Mouse (Mus musculus) heart, postnatal 0 days (tissue): ENCODE measurements around the gene Sept9.

ENCODE experiments used
- CTCF ChIP-seq: IDR thresholded peaks from 2 replicates; pipeline ENCODE4 v1.5.1; 2016; ENCODE audit warnings: antibody characterized with exemption, control low read depth, low read depth
- EP300 ChIP-seq: IDR thresholded peaks from 2 replicates; pipeline ENCODE4 v1.6.1; 2016; ENCODE audit warnings: antibody characterized with exemption, low read depth

DNA sequence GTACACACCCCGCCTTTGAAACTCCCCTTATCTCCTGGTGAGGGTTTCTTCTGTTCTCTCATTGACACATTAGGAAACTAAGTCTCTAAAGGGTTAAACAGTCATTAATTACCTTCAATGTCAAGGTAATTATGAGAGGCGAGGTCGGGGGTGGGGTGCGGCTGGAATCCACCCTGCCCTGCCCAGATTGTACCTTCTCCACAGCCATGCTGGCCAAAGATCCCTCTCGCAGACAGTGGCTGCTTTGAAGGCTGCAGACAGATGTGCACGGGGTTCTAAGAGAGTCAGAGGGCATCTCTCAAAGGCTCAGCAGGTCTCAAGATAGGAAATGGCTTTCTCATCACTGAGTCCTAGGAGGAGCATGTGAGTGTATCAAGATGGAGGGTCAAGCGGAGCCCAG lies 198.7 kb downstream of the Sept9 start:
- TF ChIP-seq CTCF (no peak), EP300 (no peak)
